Mouse (Mus musculus): ENCODE results near the gene Rfk.

Gene Rfk

GRCm38 (mm10) chr19:17393841-17394591, at the start of gene Rfk:
Gene Rfk, plus strand, starts transcription at chr19:17394043.
- in situ Hi-C loops (cut with MboI, MseI): loop anchor here (25.0 kb wide), 1 partner anchor 1343 kb away; the partner anchor contains the start of gene Trpm6

GRCm38 (mm10) chr19:17344881-17345280, 49.0 kb upstream of the Rfk start:
- in situ Hi-C loops (cut with MboI, MseI): loop anchor here (10.0 kb wide), 1 partner anchor 60 kb away; no protein-coding TSS in a partner anchor

GRCm38 (mm10) chr19:17346716-17347474, 46.9 kb upstream of the Rfk start:
- in situ Hi-C loops (cut with MboI, MseI): loop anchor here (10.0 kb wide), 1 partner anchor 58 kb away; no protein-coding TSS in a partner anchor

- in situ Hi-C loops (cut with MboI, MseI): loop anchor here (10.0 kb wide), 1 partner anchor 57 kb away; no protein-coding TSS in a partner anchor
Observed at GRCm38 (mm10) chr19:17347852-17348251, 46.0 kb upstream of the Rfk start.

DNA sequence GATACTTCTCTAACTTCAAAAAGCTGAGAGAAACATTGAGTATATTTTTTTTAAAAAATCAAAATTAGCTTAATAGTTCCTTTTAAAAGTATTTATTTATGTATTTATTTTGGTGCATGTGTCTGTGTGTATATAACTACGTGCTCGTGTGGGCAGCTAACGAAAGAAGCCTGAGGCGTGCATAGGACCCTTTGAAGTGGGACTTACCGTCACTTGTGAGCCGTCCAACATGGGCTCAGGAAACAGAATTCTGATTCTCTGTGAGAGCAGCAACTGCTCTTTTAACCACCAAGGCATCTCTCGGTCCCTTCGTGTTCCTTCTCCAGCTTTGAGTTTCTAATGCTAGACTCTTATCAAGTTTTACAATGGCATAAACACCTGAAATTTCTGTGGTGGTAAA, 40.1 kb upstream of the Rfk start:
- in situ Hi-C loops (cut with MboI, MseI): no loop called here

DNA sequence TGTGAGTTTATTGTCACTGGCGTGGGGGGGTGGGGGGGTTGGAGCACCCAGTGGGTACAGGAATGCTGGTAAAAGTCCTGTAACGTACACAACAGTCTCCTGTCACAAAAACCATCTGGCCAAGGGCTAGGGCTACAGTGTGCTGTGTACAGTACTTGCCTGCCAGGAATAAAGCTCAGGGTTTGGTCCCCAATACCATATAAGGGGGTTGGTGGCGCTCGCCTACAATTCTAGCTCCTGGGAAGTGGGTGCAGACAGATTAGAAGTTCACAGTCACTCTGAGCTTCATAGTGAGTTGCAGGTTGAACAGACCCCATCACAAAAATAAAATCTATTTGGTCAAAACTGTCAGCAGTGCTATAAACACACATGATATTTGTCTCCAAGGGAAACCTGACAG, 39.5 kb upstream of the Rfk start:
- in situ Hi-C loops (cut with MboI, MseI): no loop called here

DNA sequence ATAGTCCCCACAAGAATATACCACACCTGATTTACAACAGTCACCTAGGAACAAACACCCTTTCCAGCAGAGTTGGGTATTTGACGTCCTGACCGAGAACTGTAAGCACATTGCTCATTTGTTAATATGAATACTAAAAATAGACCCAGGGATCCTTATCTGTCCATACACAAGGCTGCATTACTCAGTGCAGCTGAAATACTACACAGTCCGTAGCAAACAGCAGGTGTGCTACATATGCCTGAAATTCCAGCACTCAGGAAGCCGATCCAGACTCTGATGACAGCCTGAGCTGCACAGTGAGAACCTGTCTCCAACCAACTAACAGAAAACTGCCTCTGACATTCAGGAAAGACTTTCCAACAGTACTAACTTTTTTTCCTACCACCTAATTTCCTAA, 39.0 kb upstream of the Rfk start:
- in situ Hi-C loops (cut with MboI, MseI): no loop called here

GRCm38 (mm10) chr19:17355361-17355760, 38.5 kb upstream of the Rfk start:
- in situ Hi-C loops (cut with MboI, MseI): no loop called here

GRCm38 (mm10) chr19:17355950-17356867, 37.6 kb upstream of the Rfk start:
- in situ Hi-C loops (cut with MboI, MseI): no loop called here

GRCm38 (mm10) chr19:17356932-17357331, 36.9 kb upstream of the Rfk start:
- in situ Hi-C loops (cut with MboI, MseI): no loop called here

DNA sequence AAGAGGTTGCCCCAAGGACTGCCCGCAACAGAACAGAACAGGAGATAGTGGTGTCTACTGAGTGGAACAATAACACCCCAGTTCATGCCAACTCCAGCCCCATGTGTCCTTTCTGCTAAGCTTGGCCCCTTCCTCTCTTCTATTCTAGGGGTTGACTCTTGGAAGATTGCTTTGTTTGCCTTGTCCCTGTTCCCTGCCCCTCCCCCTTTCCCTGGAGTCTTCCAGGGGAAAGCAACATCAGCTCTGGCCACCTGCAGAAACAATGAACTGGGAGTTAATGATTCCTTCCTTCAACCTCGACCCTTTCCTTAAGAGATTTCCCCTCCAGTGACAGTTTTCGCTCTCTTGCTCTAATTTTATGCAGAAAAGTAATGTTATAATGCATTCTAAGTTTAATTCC, 36.5 kb upstream of the Rfk start:
- in situ Hi-C loops (cut with MboI, MseI): no loop called here

GRCm38 (mm10) chr19:17359315-17359890, 34.4 kb upstream of the Rfk start:
- in situ Hi-C loops (cut with MboI, MseI): no loop called here

DNA sequence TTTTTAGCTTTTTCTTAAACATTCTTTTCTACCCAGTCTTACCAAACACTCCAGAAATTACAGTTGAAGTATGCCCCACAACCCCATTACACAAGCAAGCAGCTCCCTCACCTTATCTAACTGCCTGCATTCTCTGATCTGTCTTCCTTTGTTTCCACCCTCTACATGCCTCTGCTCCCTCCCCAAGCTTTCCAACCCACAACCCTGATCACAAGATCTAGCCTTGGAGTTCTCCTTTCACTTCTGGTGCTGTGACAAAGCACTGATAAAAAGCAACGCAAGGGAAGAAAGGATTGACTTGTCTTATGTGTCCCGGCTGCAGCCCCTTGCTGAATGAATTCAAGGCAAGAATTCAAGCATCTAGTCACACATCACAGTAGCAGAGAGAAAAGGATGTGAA, 32.7 kb upstream of the Rfk start:
- in situ Hi-C loops (cut with MboI, MseI): no loop called here

GRCm38 (mm10) chr19:17364741-17365140, 29.1 kb upstream of the Rfk start:
- in situ Hi-C loops (cut with MboI, MseI): no loop called here

DNA sequence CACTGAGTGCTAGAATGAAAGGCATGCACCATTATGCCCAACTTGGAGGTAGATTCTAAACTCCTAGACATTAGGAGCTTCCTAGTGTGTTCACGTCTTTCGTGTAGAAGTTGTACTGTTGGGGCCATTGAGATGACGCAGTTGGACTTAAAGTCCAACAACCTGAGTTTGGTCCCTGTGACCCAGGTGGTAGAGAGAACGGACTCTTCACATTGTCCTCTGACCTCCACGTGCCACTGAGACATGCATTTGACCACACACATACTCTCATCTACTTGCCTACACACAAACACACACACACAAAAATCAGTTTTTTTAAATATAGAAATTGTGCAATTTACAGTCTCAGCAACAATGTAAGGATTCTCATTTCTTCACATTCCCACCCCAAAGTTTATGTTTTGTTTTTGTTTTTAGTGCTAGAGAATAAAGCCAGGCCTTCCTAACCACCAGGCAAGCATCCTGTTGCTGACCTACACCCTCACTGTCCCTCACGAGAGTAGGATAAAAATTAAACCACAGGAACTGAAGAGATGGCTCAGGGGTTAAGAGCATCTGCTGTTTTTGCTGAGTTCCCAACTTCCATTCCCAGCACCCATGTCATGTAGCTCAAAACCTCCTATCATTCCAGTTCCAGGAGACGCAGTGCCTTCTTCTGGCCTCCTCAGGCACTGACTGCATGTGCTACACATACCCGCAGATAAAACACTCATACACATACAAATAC, 27.3 kb upstream of the Rfk start:
- in situ Hi-C loops (cut with MboI, MseI): no loop called here

- in situ Hi-C loops (cut with MboI, MseI): no loop called here
Observed at GRCm38 (mm10) chr19:17368557-17368956, 25.3 kb upstream of the Rfk start.

GRCm38 (mm10) chr19:17369581-17369980, 24.3 kb upstream of the Rfk start:
- in situ Hi-C loops (cut with MboI, MseI): no loop called here

DNA sequence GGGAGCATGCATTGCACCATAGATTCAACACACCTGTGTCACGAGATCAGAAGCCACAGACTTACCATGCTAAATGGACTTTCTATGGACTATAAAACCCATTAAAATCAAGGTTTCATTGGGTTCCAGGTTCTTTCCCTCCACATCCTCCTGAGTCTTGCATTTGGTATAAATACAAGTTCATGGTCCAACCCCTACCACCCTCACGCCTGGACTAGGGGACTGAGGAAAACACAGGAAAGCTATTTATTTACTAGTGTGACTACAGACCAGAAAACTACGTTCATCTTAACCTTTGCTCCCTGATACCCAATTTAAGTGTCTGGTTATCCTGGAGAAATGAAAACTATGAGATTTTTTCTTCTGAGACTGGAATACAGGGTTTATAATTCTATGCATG, 21.1 kb upstream of the Rfk start, which contains the start of gene Gcnt1:
Gcnt1 (minus strand) TSS at position 144 of the 400 bp plus-strand sequence.
- in situ Hi-C loops (cut with MboI, MseI): no loop called here

GRCm38 (mm10) chr19:17378845-17379244, 15.0 kb upstream of the Rfk start:
- in situ Hi-C loops (cut with MboI, MseI): loop anchor here (25.0 kb wide), 1 partner anchor 1358 kb away; the partner anchor contains the start of gene Trpm6

GRCm38 (mm10) chr19:17380549-17380948, 13.3 kb upstream of the Rfk start:
- in situ Hi-C loops (cut with MboI, MseI): loop anchor here (5.0 to 25.0 kb wide), 2 partner anchors 113 to 1357 kb away; partner anchors contain the start of gene Trpm6
